In the genomic region with DNA sequence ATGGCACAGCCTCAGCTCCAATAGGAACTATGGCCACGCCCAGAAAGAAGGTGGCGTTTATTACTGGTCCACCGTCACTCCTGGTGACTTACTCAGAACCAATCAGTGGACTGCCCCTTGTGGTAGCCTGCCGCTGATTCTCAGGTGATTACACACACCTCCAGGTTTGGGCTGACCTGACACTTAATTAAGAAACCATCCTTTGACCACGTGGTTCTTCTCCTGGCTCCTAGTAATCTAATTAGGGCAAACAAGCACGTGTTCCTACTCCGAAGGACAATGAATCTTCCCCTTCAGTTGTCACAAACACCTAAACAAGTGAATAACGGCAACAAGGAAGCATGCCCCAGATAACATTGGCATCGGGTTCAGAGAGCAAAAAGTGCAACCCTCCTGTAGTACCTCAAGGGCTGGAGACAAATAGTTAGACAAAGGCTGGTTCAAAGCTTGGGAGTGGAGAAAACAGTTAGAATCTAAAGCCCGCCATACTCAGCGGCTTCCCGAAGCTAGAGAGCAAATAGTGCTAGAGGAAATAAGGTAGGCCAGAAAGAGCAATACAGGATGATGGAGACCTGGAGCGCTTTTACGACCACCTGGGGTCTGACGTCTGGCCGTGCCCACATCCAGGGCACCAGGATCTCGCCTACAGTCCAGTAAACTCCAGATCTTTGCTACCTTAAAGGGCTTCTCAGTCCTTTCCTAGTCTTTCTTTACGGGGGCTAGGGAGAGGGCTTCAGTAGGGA, we compare ENCODE assay signal across 8 mouse cellular contexts. TPM values are rescaled to one million over a fixed set of nuclear protein-coding genes. Genes with fewer than 3 reads are reported as not detected.
DNase-seq lines count a peak whose midpoint lies in the region; ATAC-seq lines count a peak whose summit lies in the region.

No protein-coding gene starts in this region.

- peak overlapping the region; percentile 65 for H3K4me3 ChIP-seq in limb, embryonic 12.5 days (replicated peaks)
- peak overlapping the region; percentile 75 for H3K4me3 ChIP-seq in midbrain, embryonic 13.5 days (replicated peaks)

- H3K9me3 ChIP-seq in limb, embryonic 12.5 days = no peaks in the 10 kb centered on the region
- H3K9me3 ChIP-seq in midbrain, embryonic 13.5 days = no peaks in the 10 kb centered on the region

- H3K27me3 ChIP-seq in limb, embryonic 12.5 days = no peaks in the 10 kb centered on the region
- no peaks in the 10 kb centered on the region for H3K27me3 ChIP-seq in midbrain, embryonic 13.5 days

- WGBS in limb, embryonic 12.5 days = 1% methylated on average over 18 of the region's 18 CpGs
- under 1% methylated on average over 18 of the region's 18 CpGs for WGBS in midbrain, embryonic 13.5 days

- peaks cover 24% of the 10 kb centered on the region for H3K36me3 ChIP-seq in limb, embryonic 12.5 days
- H3K36me3 ChIP-seq in midbrain, embryonic 13.5 days = peaks cover 24% of the 10 kb centered on the region

- peak overlapping the region; percentile 42; the same call in 1 of the 2 replicates for H3K27ac ChIP-seq in limb, embryonic 12.5 days
- peak overlapping the region; percentile 63 for H3K27ac ChIP-seq in midbrain, embryonic 13.5 days

- H3K4me2 ChIP-seq in limb, embryonic 12.5 days = peak overlapping the region; percentile 65
- H3K4me2 ChIP-seq in midbrain, embryonic 13.5 days (replicated peaks) = peak overlapping the region; percentile 87

- peaks cover 10% of the 10 kb centered on the region for H3K4me1 ChIP-seq in limb, embryonic 12.5 days (replicated peaks)
- peaks cover 18% of the 10 kb centered on the region for H3K4me1 ChIP-seq in midbrain, embryonic 13.5 days (replicated peaks)

- peak; percentile 62 for DNase-seq in urinary bladder, postnatal 14 days (ENCODE audit: low spot score)
- DNase-seq in urinary bladder, postnatal 10 days (ENCODE audit: low spot score) = no peak
- DNase-seq in cerebellum, postnatal 36 days = peak; percentile 58 to 60
- peak; percentile 20 to 34 for DNase-seq in frontal cortex, postnatal 25 days (ENCODE audit: low spot score in 2 of 2)
- peak; percentile 65 for DNase-seq in kidney, adult 11 months
- peak; percentile 58 to 83 for DNase-seq in spleen, postnatal 10 days (ENCODE audit: low spot score in 2 of 2)

- H3K9ac ChIP-seq in limb, embryonic 12.5 days (replicated peaks) = peak overlapping the region; percentile 70
- H3K9ac ChIP-seq in midbrain, embryonic 13.5 days (replicated peaks) = peak overlapping the region; percentile 70

- peak; percentile 85; the same call in 1 of the 2 replicates for ATAC-seq in limb, embryonic 12.5 days (ENCODE audit: insufficient number of reproducible peaks, insufficient read depth, low FRiP score, low TSS enrichment, low read depth)
- peak; percentile 95 for ATAC-seq in midbrain, embryonic 13.5 days

RNA-seq across cellular contexts. Expression of a gene that starts 1.0 kb away (rescaled TPM):
- 22.7 and 23.3 TPM in 2 replicates for polyA plus RNA-seq in limb, embryonic 12.5 days (2016; fragmentation: Nextera tagmentation; extraction: Ambion mirVana)
- polyA plus RNA-seq in midbrain, embryonic 13.5 days (2015; fragmentation: Nextera tagmentation; extraction: Ambion mirVana) = 26.1 and 27.9 TPM in 2 replicates

RNA-seq across cellular contexts. Expression of a gene that starts 17.6 kb away (rescaled TPM):
- polyA plus RNA-seq in limb, embryonic 12.5 days (2016; fragmentation: Nextera tagmentation; extraction: Ambion mirVana) = 2.5 and 3.5 TPM in 2 replicates
- 0.67 and 1.1 TPM in 2 replicates for polyA plus RNA-seq in midbrain, embryonic 13.5 days (2015; fragmentation: Nextera tagmentation; extraction: Ambion mirVana)

RNA-seq across cellular contexts. Expression of a gene that starts 18.6 kb away (rescaled TPM):
- 83.0 and 83.9 TPM in 2 replicates for polyA plus RNA-seq in limb, embryonic 12.5 days (2016; fragmentation: Nextera tagmentation; extraction: Ambion mirVana)
- 174 and 183 TPM in 2 replicates for polyA plus RNA-seq in midbrain, embryonic 13.5 days (2015; fragmentation: Nextera tagmentation; extraction: Ambion mirVana)
